Mouse (Mus musculus) brain, adult 2 months (tissue): Measurements from ENCODE around the gene Nlgn1.
A peak's percentile ranks its signal among the peaks of the same experiment; 100 is the strongest.

Source experiments
- DNase-seq: peaks from one replicate; pipeline ENCODE4 v3.0.0; 2011; ENCODE audit warnings: low read depth, low spot score

The Nlgn1 gene

GRCm38 (mm10) chr3:26069366-26069765 lies 262.9 kb downstream of the Nlgn1 start:
- DNase-seq, result no peak

- DNase-seq, result peak; percentile 59
These were observed 281.5 kb downstream of the Nlgn1 start for GRCm38 (mm10) chr3:26050769-26051168.

- no peak for DNase-seq
These were observed 289.3 kb downstream of the Nlgn1 start for GRCm38 (mm10) chr3:26042966-26043365.

GRCm38 (mm10) chr3:26039696-26040095 lies 292.6 kb downstream of the Nlgn1 start:
- peak; percentile 75 for DNase-seq

GRCm38 (mm10) chr3:26026025-26026424 lies 306.2 kb downstream of the Nlgn1 start:
- DNase-seq, result peak; percentile 76

GRCm38 (mm10) chr3:26023217-26023616 lies 309.0 kb downstream of the Nlgn1 start:
- DNase-seq, result no peak

- no peak for DNase-seq
These were observed 310.6 kb downstream of the Nlgn1 start for GRCm38 (mm10) chr3:26021632-26022184.

GRCm38 (mm10) chr3:26011310-26012078 lies 320.8 kb downstream of the Nlgn1 start:
- no peak for DNase-seq

GRCm38 (mm10) chr3:26002863-26003608 lies 329.2 kb downstream of the Nlgn1 start:
- DNase-seq, result peak; percentile 69

GRCm38 (mm10) chr3:26002367-26002766 lies 329.9 kb downstream of the Nlgn1 start:
- DNase-seq, result peak; percentile 71

GRCm38 (mm10) chr3:25967546-25967945 lies 364.7 kb downstream of the Nlgn1 start:
- DNase-seq, result peak; percentile 54

GRCm38 (mm10) chr3:25964237-25964636 lies 368.0 kb downstream of the Nlgn1 start:
- no peak for DNase-seq

- no peak for DNase-seq
These were observed 368.7 kb downstream of the Nlgn1 start for GRCm38 (mm10) chr3:25963568-25963967.

GRCm38 (mm10) chr3:25916535-25916934 lies 415.7 kb downstream of the Nlgn1 start:
- DNase-seq, result peak; percentile 43

- peak; percentile 63 for DNase-seq
These were observed 417.7 kb downstream of the Nlgn1 start for GRCm38 (mm10) chr3:25914365-25915065.

GRCm38 (mm10) chr3:25903140-25903809 lies 429.0 kb downstream of the Nlgn1 start:
- peak; percentile 95 for DNase-seq

- no peak for DNase-seq
These were observed 434.8 kb downstream of the Nlgn1 start for GRCm38 (mm10) chr3:25897456-25897855.

GRCm38 (mm10) chr3:25884797-25885196 lies 447.5 kb downstream of the Nlgn1 start:
- no peak for DNase-seq

GRCm38 (mm10) chr3:25869161-25869560 lies 463.1 kb downstream of the Nlgn1 start:
- DNase-seq, result peak; percentile 26

- DNase-seq, result peak; percentile 28
These were observed 473.9 kb downstream of the Nlgn1 start for GRCm38 (mm10) chr3:25858384-25858783.
